Mouse (Mus musculus) thymus, postnatal 36 days (tissue): Measurements from ENCODE around the gene Gpx3.
A peak's percentile ranks its signal among the peaks of the same experiment; 100 is the strongest.
"Not testable (repeated sequence)": the region's sequence is repeated elsewhere in the genome, so short reads cannot be mapped to it uniquely, and the experiment has no call there.

ENCODE experiments used
- DNase-seq, 2 experiments: peaks; one replicate each; pipeline ENCODE4 v3.0.0; 2022; ENCODE audit warnings: mixed read lengths in 2 of 2

Gpx3 gene

GRCm38 (mm10) chr11:54902333-54903323, at the start of gene Gpx3:
Gene Gpx3 (plus strand): TSS chr11:54902453.
- DNase-seq, result no peak

GRCm38 (mm10) chr11:54858880-54859279, 43.4 kb upstream of the Gpx3 start:
- not testable (repeated sequence) for DNase-seq

GRCm38 (mm10) chr11:54859322-54860165, 42.7 kb upstream of the Gpx3 start:
- peak in 1 of 2 experiments; percentile 35 for DNase-seq

- peak; percentile 95 to 96 for DNase-seq
These were observed 41.8 kb upstream of the Gpx3 start, which contains the start of gene Lyrm7 for GRCm38 (mm10) chr11:54860256-54861038. Gene Lyrm7 (minus strand): TSS chr11:54860916.

- DNase-seq, result no peak
These were observed 40.5 kb upstream of the Gpx3 start for GRCm38 (mm10) chr11:54861471-54862420.

GRCm38 (mm10) chr11:54862621-54863520, 39.4 kb upstream of the Gpx3 start:
- peak; percentile 48 to 55 for DNase-seq

GRCm38 (mm10) chr11:54865330-54866085, 36.7 kb upstream of the Gpx3 start:
- no peak for DNase-seq

- DNase-seq, result peak; percentile 93
These were observed 35.9 kb upstream of the Gpx3 start, which contains the start of gene Hint1 for GRCm38 (mm10) chr11:54866119-54867048. Gene Hint1 (plus strand): TSS chr11:54866383.

GRCm38 (mm10) chr11:54867049-54867385, 35.2 kb upstream of the Gpx3 start:
- DNase-seq, result no peak

- DNase-seq, result no peak
These were observed 34.3 kb upstream of the Gpx3 start for GRCm38 (mm10) chr11:54867903-54868434.

- no peak for DNase-seq
These were observed 33.8 kb upstream of the Gpx3 start for GRCm38 (mm10) chr11:54868445-54868844.

GRCm38 (mm10) chr11:54869318-54869717, 32.9 kb upstream of the Gpx3 start:
- no peak for DNase-seq

GRCm38 (mm10) chr11:54871831-54872537, 30.3 kb upstream of the Gpx3 start:
- no peak for DNase-seq

GRCm38 (mm10) chr11:54876031-54876430, 26.2 kb upstream of the Gpx3 start:
- DNase-seq, result no peak

GRCm38 (mm10) chr11:54878893-54879292, 23.4 kb upstream of the Gpx3 start:
- no peak for DNase-seq

GRCm38 (mm10) chr11:54879434-54879833, 22.8 kb upstream of the Gpx3 start:
- no peak for DNase-seq

- DNase-seq, result no peak
These were observed 22.3 kb upstream of the Gpx3 start for GRCm38 (mm10) chr11:54879922-54880321.
